Mouse (Mus musculus): ENCODE data around the gene Dnaaf1. TPM values are rescaled to one million over a fixed set of nuclear protein-coding genes. Genes with fewer than 3 reads are reported as not detected.

The Dnaaf1 gene
- polyA plus RNA-seq, 1 experiment from 2014 or later: 6.8 TPM

GRCm38 (mm10) chr8:119606224-119606623 is 31.2 kb downstream of the Dnaaf1 start:
- Histone ChIP-seq H3K27ac (replicated peaks) (no peak overlapping the region), H3K27me3 (no peaks in the 10 kb centered on the region), H3K4me2 (replicated peaks) (no peak overlapping the region), H3K4me1 (peaks cover 16% of the 10 kb centered on the region), H3K36me3 (peaks cover 11% of the 10 kb centered on the region), H3K9ac (no peak overlapping the region), H3K9me3 (replicated peaks) (no peaks in the 10 kb centered on the region), H3K4me3 (replicated peaks) (no peak overlapping the region)
- ATAC-seq (ENCODE audit: insufficient number of reproducible peaks, low FRiP score, low TSS enrichment, low read depth): no peak
- WGBS: 84% methylated on average over 2 of the region's 2 CpGs

GRCm38 (mm10) chr8:119612471-119612870 is 37.4 kb downstream of the Dnaaf1 start, which contains the start of gene Adad2:
Adad2 (plus strand) TSS chr8:119612747.
- H3K9ac ChIP-seq: no peak within 1 kb of the TSS
- H3K9me3 ChIP-seq (replicated peaks): no peaks in the 10 kb centered on the region
- ATAC-seq (ENCODE audit: insufficient number of reproducible peaks, low FRiP score, low TSS enrichment, low read depth): no peak
- H3K27ac ChIP-seq (replicated peaks): no peak within 1 kb of the TSS
- 83% methylated on average over 26 of the region's 26 CpGs for WGBS
- H3K4me2 ChIP-seq (replicated peaks): no peak within 1 kb of the TSS
- H3K4me3 ChIP-seq (replicated peaks): no peak within 1 kb of the TSS
- H3K27me3 ChIP-seq: peaks cover 5% of the 10 kb centered on the region; the same call in 1 of the 2 replicates
- H3K36me3 ChIP-seq: no peaks in the 10 kb centered on the region
- no peaks in the 10 kb centered on the region for H3K4me1 ChIP-seq

GRCm38 (mm10) chr8:119615096-119615495 is 40.1 kb downstream of the Dnaaf1 start:
- H3K4me1 ChIP-seq: no peaks in the 10 kb centered on the region
- no peak overlapping the region for H3K27ac ChIP-seq (replicated peaks)
- WGBS: 68% methylated on average over 14 of the region's 14 CpGs
- H3K4me2 ChIP-seq (replicated peaks): no peak overlapping the region
- no peak overlapping the region for H3K4me3 ChIP-seq (replicated peaks)
- H3K9me3 ChIP-seq (replicated peaks): no peaks in the 10 kb centered on the region
- no peaks in the 10 kb centered on the region for H3K36me3 ChIP-seq
- no peak overlapping the region for H3K9ac ChIP-seq
- H3K27me3 ChIP-seq: peaks cover 5% of the 10 kb centered on the region; the same call in 1 of the 2 replicates
- no peak for ATAC-seq (ENCODE audit: insufficient number of reproducible peaks, low FRiP score, low TSS enrichment, low read depth)

GRCm38 (mm10) chr8:119616358-119616757 is 41.3 kb downstream of the Dnaaf1 start:
- WGBS: 65% methylated on average over 7 of the region's 7 CpGs

GRCm38 (mm10) chr8:119616811-119617210 is 41.8 kb downstream of the Dnaaf1 start:
- H3K9ac ChIP-seq: no peak overlapping the region
- no peaks in the 10 kb centered on the region for H3K9me3 ChIP-seq (replicated peaks)
- no peak for ATAC-seq (ENCODE audit: insufficient number of reproducible peaks, low FRiP score, low TSS enrichment, low read depth)
- no peak overlapping the region for H3K4me2 ChIP-seq (replicated peaks)
- H3K4me1 ChIP-seq: no peaks in the 10 kb centered on the region
- WGBS: 89% methylated on average over 4 of the region's 4 CpGs
- no peak overlapping the region for H3K27ac ChIP-seq (replicated peaks)
- no peak overlapping the region for H3K4me3 ChIP-seq (replicated peaks)
- no peaks in the 10 kb centered on the region for H3K36me3 ChIP-seq
- peaks cover 5% of the 10 kb centered on the region; the same call in 1 of the 2 replicates for H3K27me3 ChIP-seq

More at GRCm38 (mm10) chr8:119616358-119616757, 41.3 kb downstream of the Dnaaf1 start:
- Histone ChIP-seq H3K4me2 (replicated peaks) (no peak overlapping the region), H3K9me3 (replicated peaks) (no peaks in the 10 kb centered on the region), H3K9ac (no peak overlapping the region), H3K27me3 (peaks cover 5% of the 10 kb centered on the region; the same call in 1 of the 2 replicates), H3K36me3 (no peaks in the 10 kb centered on the region), H3K27ac (replicated peaks) (no peak overlapping the region), H3K4me1 (no peaks in the 10 kb centered on the region), H3K4me3 (replicated peaks) (no peak overlapping the region)
- no peak for ATAC-seq (ENCODE audit: insufficient number of reproducible peaks, low FRiP score, low TSS enrichment, low read depth)

GRCm38 (mm10) chr8:119617586-119617985 is 42.6 kb downstream of the Dnaaf1 start:
- H3K27ac ChIP-seq (replicated peaks): no peak overlapping the region
- peaks cover 5% of the 10 kb centered on the region; the same call in 1 of the 2 replicates for H3K27me3 ChIP-seq
- no peak overlapping the region for H3K4me2 ChIP-seq (replicated peaks)
- no peak for ATAC-seq (ENCODE audit: insufficient number of reproducible peaks, low FRiP score, low TSS enrichment, low read depth)
- WGBS: 87% methylated on average over 5 of the region's 5 CpGs
- no peak overlapping the region for H3K9ac ChIP-seq
- no peaks in the 10 kb centered on the region for H3K4me1 ChIP-seq
- H3K36me3 ChIP-seq: no peaks in the 10 kb centered on the region
- H3K9me3 ChIP-seq (replicated peaks): no peaks in the 10 kb centered on the region
- H3K4me3 ChIP-seq (replicated peaks): no peak overlapping the region

GRCm38 (mm10) chr8:119618887-119619286 is 43.9 kb downstream of the Dnaaf1 start:
- ATAC-seq (ENCODE audit: insufficient number of reproducible peaks, low FRiP score, low TSS enrichment, low read depth): no peak
- Histone ChIP-seq H3K27me3 (peaks cover 5% of the 10 kb centered on the region; the same call in 1 of the 2 replicates), H3K4me3 (replicated peaks) (no peak overlapping the region), H3K4me2 (replicated peaks) (no peak overlapping the region), H3K9me3 (replicated peaks) (no peaks in the 10 kb centered on the region), H3K4me1 (no peaks in the 10 kb centered on the region), H3K9ac (no peak overlapping the region), H3K36me3 (no peaks in the 10 kb centered on the region), H3K27ac (replicated peaks) (no peak overlapping the region)
- WGBS: 69% methylated on average over 5 of the region's 5 CpGs

- no peaks in the 10 kb centered on the region for H3K27me3 ChIP-seq
- H3K4me3 ChIP-seq (replicated peaks): no peak overlapping the region
- H3K9ac ChIP-seq: no peak overlapping the region
- no peak overlapping the region for H3K27ac ChIP-seq (replicated peaks)
- no peaks in the 10 kb centered on the region for H3K9me3 ChIP-seq (replicated peaks)
- no peak for ATAC-seq (ENCODE audit: insufficient number of reproducible peaks, low FRiP score, low TSS enrichment, low read depth)
- no peak overlapping the region for H3K4me2 ChIP-seq (replicated peaks)
- H3K36me3 ChIP-seq: no peaks in the 10 kb centered on the region
- no peaks in the 10 kb centered on the region for H3K4me1 ChIP-seq
- 58% methylated on average over 6 of the region's 6 CpGs for WGBS
Observed at GRCm38 (mm10) chr8:119620116-119620840, 45.2 kb downstream of the Dnaaf1 start.

GRCm38 (mm10) chr8:119620848-119621465 is 45.9 kb downstream of the Dnaaf1 start:
- H3K36me3 ChIP-seq: no peaks in the 10 kb centered on the region
- H3K4me2 ChIP-seq (replicated peaks): no peak overlapping the region
- ATAC-seq (ENCODE audit: insufficient number of reproducible peaks, low FRiP score, low TSS enrichment, low read depth): no peak
- H3K27me3 ChIP-seq: no peaks in the 10 kb centered on the region
- no peak overlapping the region for H3K27ac ChIP-seq (replicated peaks)
- no peaks in the 10 kb centered on the region for H3K4me1 ChIP-seq
- H3K9me3 ChIP-seq (replicated peaks): no peaks in the 10 kb centered on the region
- 81% methylated on average over 14 of the region's 14 CpGs for WGBS
- H3K4me3 ChIP-seq (replicated peaks): no peak overlapping the region
- no peak overlapping the region for H3K9ac ChIP-seq

GRCm38 (mm10) chr8:119622555-119622954 is 47.5 kb downstream of the Dnaaf1 start:
- 0 out of 2 replicates have a peak, but pooled peaks cover under 1% of the 10 kb centered on the region for H3K4me1 ChIP-seq
- no peaks in the 10 kb centered on the region for H3K36me3 ChIP-seq
- H3K9ac ChIP-seq: no peak overlapping the region
- no peaks in the 10 kb centered on the region for H3K9me3 ChIP-seq (replicated peaks)
- no peaks in the 10 kb centered on the region for H3K27me3 ChIP-seq
- no peak overlapping the region for H3K4me3 ChIP-seq (replicated peaks)
- H3K4me2 ChIP-seq (replicated peaks): no peak overlapping the region
- no peak for ATAC-seq (ENCODE audit: insufficient number of reproducible peaks, low FRiP score, low TSS enrichment, low read depth)
- no peak overlapping the region for H3K27ac ChIP-seq (replicated peaks)
- WGBS: 27% methylated on average over 4 of the region's 4 CpGs

- H3K4me1 ChIP-seq: 0 out of 2 replicates have a peak, but pooled peaks cover 5% of the 10 kb centered on the region
- H3K27me3 ChIP-seq: no peaks in the 10 kb centered on the region
- WGBS: 82% methylated on average over 8 of the region's 8 CpGs
- no peaks in the 10 kb centered on the region for H3K36me3 ChIP-seq
- H3K9me3 ChIP-seq (replicated peaks): no peaks in the 10 kb centered on the region
- ATAC-seq (ENCODE audit: insufficient number of reproducible peaks, low FRiP score, low TSS enrichment, low read depth): no peak
- H3K27ac ChIP-seq (replicated peaks): no peak overlapping the region
- no peak overlapping the region for H3K4me2 ChIP-seq (replicated peaks)
- H3K9ac ChIP-seq: no peak overlapping the region
- no peak overlapping the region for H3K4me3 ChIP-seq (replicated peaks)
Observed at GRCm38 (mm10) chr8:119623061-119623460, 48.0 kb downstream of the Dnaaf1 start.
